In genomic region chr17:55702865-55703264, GRCm38 (mm10) we compare ENCODE assay signal across 8 mouse cellular contexts.
"Had no signal": no experiment of that assay in that cellular context is flagged by ENCODE, and none has a peak within 500 bp of the region (broad histone marks: within the 10 kb centered on the region; RNA-seq: fewer than 3 reads in every experiment).

No protein-coding gene starts in this region.

- H3K27ac ChIP-seq: kidney, postnatal 0 days; limb, embryonic 15.5 days; liver, embryonic 13.5 days; lung, embryonic 15.5 days; macrophage; stomach, postnatal 0 days had no signal

- H3K9me3 ChIP-seq: limb, embryonic 15.5 days; liver, embryonic 13.5 days; lung, embryonic 15.5 days; megakaryocyte, embryonic 14.5 days had no signal

- H3K4me3 ChIP-seq: limb, embryonic 15.5 days; liver, embryonic 13.5 days; lung, embryonic 15.5 days; megakaryocyte, embryonic 14.5 days had no signal

- H3K9ac ChIP-seq: limb, embryonic 15.5 days; liver, embryonic 13.5 days; liver, postnatal 0 days; lung, embryonic 15.5 days had no signal

- H3K4me1 ChIP-seq: limb, embryonic 15.5 days; liver, embryonic 13.5 days; lung, embryonic 15.5 days had no signal

- H3K27me3 ChIP-seq: limb, embryonic 15.5 days; liver, embryonic 13.5 days; lung, embryonic 15.5 days; megakaryocyte, embryonic 14.5 days had no signal

- H3K4me2 ChIP-seq: limb, embryonic 15.5 days; liver, embryonic 13.5 days; lung, embryonic 15.5 days had no signal
